15 mouse cellular contexts compared by ENCODE assay signal in the genomic region with DNA sequence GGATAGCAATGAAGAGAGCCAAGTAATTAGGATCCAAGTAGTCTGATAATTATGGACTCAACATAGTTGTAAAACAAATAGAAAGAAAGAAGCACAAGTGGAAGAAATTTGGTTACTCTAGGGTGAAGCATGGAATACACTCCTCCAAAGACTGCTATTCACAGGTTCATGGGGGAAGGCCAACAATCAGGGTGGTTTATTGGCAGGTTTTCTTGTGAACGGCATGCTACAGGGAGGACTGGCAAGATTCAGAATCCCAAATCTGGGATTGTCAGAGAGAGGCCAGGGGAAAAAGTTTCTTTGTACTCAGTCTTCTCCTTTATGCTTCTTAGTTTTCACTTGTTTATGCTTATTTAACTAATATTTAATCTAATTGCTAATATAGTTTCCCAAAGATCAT.
DNase-seq lines count a peak whose midpoint lies in the region; ATAC-seq lines count a peak whose summit lies in the region.
"Had no signal": no experiment of that assay in that cellular context is flagged by ENCODE, and none has a peak within 500 bp of the region (broad histone marks: within the 10 kb centered on the region; RNA-seq: fewer than 3 reads in every experiment).

No protein-coding gene starts in this region.

- H3K36me3 ChIP-seq in forebrain, embryonic 14.5 days (ENCODE audit: control insufficient read depth, insufficient read depth, low read length): no peaks in the 10 kb centered on the region
- no peaks in the 10 kb centered on the region for H3K36me3 ChIP-seq in forebrain, embryonic 13.5 days (ENCODE audit: poor library complexity, severe bottlenecking)
- no peaks in the 10 kb centered on the region for H3K36me3 ChIP-seq in forebrain, embryonic 16.5 days (ENCODE audit: control insufficient read depth, insufficient read depth)
- H3K36me3 ChIP-seq in forebrain, embryonic 12.5 days (replicated peaks): no peaks in the 10 kb centered on the region
- H3K36me3 ChIP-seq: embryonic facial prominence, embryonic 10.5 days; embryonic facial prominence, embryonic 12.5 days had no signal

- no peaks in the 10 kb centered on the region for H3K4me1 ChIP-seq in forebrain, embryonic 14.5 days (ENCODE audit: control insufficient read depth, insufficient read depth, low read length)
- H3K4me1 ChIP-seq in forebrain, embryonic 13.5 days: peaks cover 4% of the 10 kb centered on the region; the same call in 1 of the 2 replicates
- H3K4me1 ChIP-seq in forebrain, embryonic 16.5 days (replicated peaks; ENCODE audit: control insufficient read depth, insufficient read depth, low read length): no peaks in the 10 kb centered on the region
- H3K4me1 ChIP-seq in forebrain, embryonic 12.5 days: no peaks in the 10 kb centered on the region
- H3K4me1 ChIP-seq: embryonic facial prominence, embryonic 12.5 days had no signal

- DNase-seq in forebrain, embryonic 14.5 days (ENCODE audit: low spot score): peak; percentile 16
- no peak for DNase-seq in retina, embryonic 14.5 days (ENCODE audit: low spot score)
- DNase-seq: adrenal gland, adult 2 months; adrenal gland, postnatal 10 days; adrenal gland, postnatal 25 days; cerebellum, adult 11-12 months; cerebellum, adult 2 months; cerebellum, adult 9-10 months; cerebellum, postnatal 36 days had no signal

- H3K27ac ChIP-seq in forebrain, embryonic 14.5 days (ENCODE audit: low read depth, low read length): no peak overlapping the region; the same call in 1 of the 2 replicates
- H3K27ac ChIP-seq in forebrain, embryonic 13.5 days: no peak overlapping the region
- no peak overlapping the region for H3K27ac ChIP-seq in forebrain, embryonic 16.5 days (ENCODE audit: low read length)
- no peak overlapping the region for H3K27ac ChIP-seq in forebrain, embryonic 12.5 days
- H3K27ac ChIP-seq: embryonic facial prominence, embryonic 10.5 days; embryonic facial prominence, embryonic 12.5 days had no signal

- no peak overlapping the region for H3K9ac ChIP-seq in forebrain, embryonic 14.5 days (ENCODE audit: low read length)
- H3K9ac ChIP-seq in forebrain, embryonic 13.5 days: no peak overlapping the region
- no peak overlapping the region for H3K9ac ChIP-seq in forebrain, embryonic 16.5 days (replicated peaks; ENCODE audit: low read depth, low read length)
- no peak overlapping the region for H3K9ac ChIP-seq in forebrain, embryonic 12.5 days
- H3K9ac ChIP-seq: embryonic facial prominence, embryonic 12.5 days; forebrain, postnatal 0 days had no signal

- H3K4me2 ChIP-seq in forebrain, embryonic 14.5 days (ENCODE audit: low read length): no peak overlapping the region
- H3K4me2 ChIP-seq in forebrain, embryonic 13.5 days: no peak overlapping the region
- H3K4me2 ChIP-seq in forebrain, embryonic 16.5 days (ENCODE audit: low read length): no peak overlapping the region
- no peak overlapping the region for H3K4me2 ChIP-seq in forebrain, embryonic 12.5 days
- H3K4me2 ChIP-seq: embryonic facial prominence, embryonic 12.5 days had no signal

- H3K27me3 ChIP-seq in forebrain, embryonic 14.5 days (replicated peaks; ENCODE audit: control insufficient read depth, insufficient read depth, low read length): no peaks in the 10 kb centered on the region
- no peaks in the 10 kb centered on the region for H3K27me3 ChIP-seq in forebrain, embryonic 13.5 days
- no peaks in the 10 kb centered on the region for H3K27me3 ChIP-seq in forebrain, embryonic 16.5 days (replicated peaks; ENCODE audit: control insufficient read depth, insufficient read depth, low read length)
- H3K27me3 ChIP-seq in forebrain, embryonic 12.5 days: no peaks in the 10 kb centered on the region
- H3K27me3 ChIP-seq: embryonic facial prominence, embryonic 12.5 days had no signal

- no peaks in the 10 kb centered on the region for H3K9me3 ChIP-seq in forebrain, embryonic 14.5 days (replicated peaks; ENCODE audit: control insufficient read depth, low read length)
- no peaks in the 10 kb centered on the region for H3K9me3 ChIP-seq in forebrain, embryonic 13.5 days (replicated peaks)
- H3K9me3 ChIP-seq in forebrain, embryonic 16.5 days (ENCODE audit: control insufficient read depth, low read length): no peaks in the 10 kb centered on the region
- no peaks in the 10 kb centered on the region for H3K9me3 ChIP-seq in forebrain, embryonic 12.5 days
- H3K9me3 ChIP-seq: embryonic facial prominence, embryonic 10.5 days; embryonic facial prominence, embryonic 12.5 days had no signal

- WGBS in forebrain, embryonic 14.5 days: 45% methylated on average over 1 of the region's 1 CpGs
- 59% methylated on average over 1 of the region's 1 CpGs for WGBS in forebrain, embryonic 13.5 days
- WGBS in forebrain, embryonic 16.5 days: 26% methylated on average over 1 of the region's 1 CpGs
- 80% methylated on average over 1 of the region's 1 CpGs for WGBS in forebrain, embryonic 12.5 days

- H3K4me3 ChIP-seq in forebrain, embryonic 14.5 days (ENCODE audit: low read depth, low read length): no peak overlapping the region
- no peak overlapping the region for H3K4me3 ChIP-seq in forebrain, embryonic 13.5 days
- H3K4me3 ChIP-seq in forebrain, embryonic 16.5 days (replicated peaks; ENCODE audit: low read length): no peak overlapping the region
- no peak overlapping the region for H3K4me3 ChIP-seq in forebrain, embryonic 12.5 days (replicated peaks)
- H3K4me3 ChIP-seq: embryonic facial prominence, embryonic 10.5 days; embryonic facial prominence, embryonic 12.5 days had no signal

- no peak for ATAC-seq in forebrain, embryonic 14.5 days
- ATAC-seq in forebrain, embryonic 13.5 days: no peak
- peak; percentile 62; the same call in 1 of the 2 replicates for ATAC-seq in forebrain, embryonic 16.5 days
- ATAC-seq in forebrain, embryonic 12.5 days (ENCODE audit: low FRiP score): no peak
